Mouse (Mus musculus) embryonic fibroblast, embryonic 13.5 days (primary cell): ENCODE results near the gene Mapk1ip1. TPM values are rescaled to one million over a fixed set of nuclear protein-coding genes. Genes with fewer than 3 reads are reported as not detected.

Experiments
- H3K27ac ChIP-seq: 2 replicates; pipeline ENCODE4 v1.5.1; 2012; ENCODE audit warnings: low read length, control low read depth, inconsistent platforms; ENCODE audit not compliant: insufficient read depth
- H3K4me1 ChIP-seq: 2 replicates; pipeline ENCODE4 v1.6.1; 2011; ENCODE audit warnings: low read length; ENCODE audit not compliant: control insufficient read depth, insufficient read depth
- H3K4me3 ChIP-seq: 2 replicates; pipeline ENCODE4 v1.5.1; 2011; ENCODE audit warnings: mild to moderate bottlenecking, control low read depth, low read length; ENCODE audit not compliant: insufficient read depth
- CTCF ChIP-seq: IDR thresholded peaks from 2 replicates; pipeline ENCODE4 v1.5.1; 2011; ENCODE audit warnings: mild to moderate bottlenecking, control low read depth, low read length, moderate library complexity, borderline replicate concordance; ENCODE audit not compliant: insufficient read depth
- POLR2A ChIP-seq: IDR thresholded peaks from 2 replicates; pipeline ENCODE4 v1.6.1; 2011; ENCODE audit warnings: low read depth, mild to moderate bottlenecking, control low read depth, low read length, moderate library complexity
- polyA plus RNA-seq: library from polyadenylated mRNA; stranded (reverse); fragments of >200 nt; gene quantifications from 2 replicates; pipeline ENCODE4 v1.2.4, GENCODE M21; 2011; ENCODE audit warnings: low read depth; ENCODE audit not compliant: missing spikeins, insufficient read length

Mapk1ip1 gene
- polyA plus RNA-seq = 9.3 and 12.4 TPM in 2 replicates

GRCm38 (mm10) chr7:138845544-138846391, at the start of gene Mapk1ip1, which contains the start of gene Ppp2r2d:
TSS of gene Mapk1ip1 (minus strand) at chr7:138846273.
TSS of gene Ppp2r2d (plus strand) at chr7:138846079.
- peaks cover 12% of the 10 kb centered on the region for H3K4me1 ChIP-seq
- H3K4me3 ChIP-seq = peak within 1 kb of the TSS; percentile 97
- peak; percentile 95 for TF ChIP-seq POLR2A
- TF ChIP-seq CTCF = 0 out of 2 replicates have a peak, but pooled peaks have one; percentile 16
- H3K27ac ChIP-seq = peak within 1 kb of the TSS; percentile 88

DNA sequence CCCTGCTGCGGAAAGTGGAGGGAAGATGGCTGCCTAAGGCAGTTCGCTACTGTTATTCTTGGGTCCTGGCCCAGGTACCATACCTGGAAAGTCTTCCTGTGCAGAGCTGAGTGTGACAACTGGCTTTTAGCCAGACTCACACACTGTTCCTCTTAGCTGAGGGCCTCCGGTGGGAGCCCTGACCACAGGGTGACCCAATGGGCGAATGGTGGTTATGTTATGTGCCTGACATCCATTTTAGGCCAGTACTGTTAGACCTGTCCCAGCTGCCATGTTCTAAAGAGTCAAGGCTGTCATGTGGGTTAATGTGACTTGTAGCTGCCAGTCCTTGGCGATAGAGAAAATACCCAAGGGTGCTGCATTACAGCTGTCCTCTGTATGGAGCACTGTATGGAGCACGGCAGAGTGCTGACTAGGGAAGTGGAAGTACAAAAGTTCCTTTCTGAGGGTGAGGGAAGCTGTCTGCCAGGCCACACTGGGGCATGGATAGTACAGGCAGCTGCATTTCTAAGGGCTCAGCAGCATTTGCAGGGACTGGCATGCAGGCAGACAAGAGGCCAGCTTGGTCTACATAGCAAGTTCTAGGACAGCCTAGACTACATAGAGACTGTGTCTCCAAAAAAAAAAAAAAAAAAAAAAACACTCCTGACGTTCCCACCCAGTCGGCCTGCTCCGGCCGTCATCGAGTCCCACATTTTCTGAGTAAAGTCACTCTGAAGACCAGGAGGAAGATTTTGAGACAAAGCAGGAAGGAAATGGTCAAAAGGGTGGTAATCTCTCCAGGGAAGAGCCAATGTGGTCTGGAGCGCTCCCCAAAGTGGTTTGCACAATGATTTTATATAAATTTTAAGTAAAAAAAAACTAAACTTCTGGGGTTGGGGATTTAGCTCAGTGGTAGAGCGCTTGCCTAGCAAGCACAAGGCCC, 39.6 kb upstream of the Mapk1ip1 start:
- no peak overlapping the region for H3K27ac ChIP-seq
- no peaks in the 10 kb centered on the region for H3K4me1 ChIP-seq
- no peak overlapping the region for H3K4me3 ChIP-seq
- TF ChIP-seq POLR2A (no peak), CTCF (no peak)

DNA sequence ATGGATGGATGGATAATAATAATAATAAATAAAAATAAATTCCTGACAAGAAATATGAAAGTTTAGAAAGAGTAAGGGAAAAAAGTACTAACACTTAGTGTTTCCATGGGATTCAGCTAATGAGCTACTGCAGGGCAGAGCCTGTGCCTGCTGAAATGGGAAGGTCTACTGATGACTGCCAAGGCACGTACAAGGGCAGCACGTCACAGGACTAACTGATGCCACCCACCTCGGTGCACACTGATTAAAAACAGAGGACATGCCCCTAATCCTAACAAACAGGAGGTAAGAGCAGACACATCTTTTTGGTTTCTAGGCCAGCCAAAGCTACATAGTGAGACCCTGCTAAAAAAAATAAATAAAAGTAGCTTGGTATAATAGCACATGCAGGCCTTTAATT, 37.7 kb upstream of the Mapk1ip1 start:
- Histone ChIP-seq H3K4me1 (no peaks in the 10 kb centered on the region), H3K4me3 (no peak overlapping the region), H3K27ac (no peak overlapping the region)
- no peak for TF ChIP-seq POLR2A
- no peak for TF ChIP-seq CTCF

GRCm38 (mm10) chr7:138875031-138875430, 29.0 kb upstream of the Mapk1ip1 start:
- H3K4me3 ChIP-seq = no peak overlapping the region
- no peak overlapping the region for H3K27ac ChIP-seq
- TF ChIP-seq CTCF (no peak), POLR2A (no peak)
- peaks cover 4% of the 10 kb centered on the region for H3K4me1 ChIP-seq

GRCm38 (mm10) chr7:138872956-138873355, 26.9 kb upstream of the Mapk1ip1 start:
- H3K4me3 ChIP-seq = no peak overlapping the region
- peaks cover 4% of the 10 kb centered on the region for H3K4me1 ChIP-seq
- TF ChIP-seq CTCF = no peak
- no peak for TF ChIP-seq POLR2A
- H3K27ac ChIP-seq = no peak overlapping the region

DNA sequence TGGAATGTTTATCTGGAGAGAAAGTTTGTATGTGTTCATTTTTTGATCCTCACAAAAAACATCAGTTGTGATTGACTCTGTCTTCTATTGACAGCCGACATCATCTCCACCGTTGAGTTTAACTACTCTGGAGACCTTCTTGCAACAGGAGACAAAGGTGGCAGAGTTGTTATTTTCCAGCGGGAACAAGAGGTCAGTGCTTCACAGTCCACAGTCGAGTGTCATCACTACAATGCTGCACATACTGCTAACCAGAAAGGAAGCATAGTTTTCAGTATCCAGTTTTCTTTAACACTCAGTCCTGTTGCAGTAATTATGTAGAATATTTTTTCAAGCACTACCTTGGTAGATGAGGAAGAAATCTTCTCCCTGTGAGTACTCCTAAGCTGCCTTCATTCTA, 22.2 kb upstream of the Mapk1ip1 start:
- Histone ChIP-seq H3K4me1 (peaks cover 6% of the 10 kb centered on the region), H3K4me3 (no peak overlapping the region), H3K27ac (no peak overlapping the region)
- TF ChIP-seq CTCF (no peak), POLR2A (no peak)

DNA sequence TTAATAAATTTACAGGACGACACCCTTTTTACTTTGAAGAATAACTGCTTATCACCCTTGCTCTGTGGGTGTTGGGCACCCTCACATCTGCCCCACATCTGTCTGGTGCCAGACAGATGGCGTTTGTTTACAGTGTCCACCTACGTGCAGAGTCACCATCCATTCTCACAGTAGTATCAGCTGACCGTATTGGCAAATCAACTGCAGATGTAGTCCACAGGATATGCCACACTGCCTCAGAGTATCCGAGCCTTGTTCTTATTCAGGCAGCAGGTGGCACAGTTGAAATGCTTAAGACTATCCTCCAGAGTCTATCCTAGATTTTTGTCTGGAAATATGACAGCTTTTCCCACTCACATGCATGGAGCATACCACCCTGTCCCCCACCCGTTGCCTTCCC, 21.2 kb upstream of the Mapk1ip1 start:
- H3K27ac ChIP-seq = no peak overlapping the region
- peaks cover 6% of the 10 kb centered on the region for H3K4me1 ChIP-seq
- TF ChIP-seq POLR2A = no peak
- no peak for TF ChIP-seq CTCF
- H3K4me3 ChIP-seq = no peak overlapping the region

GRCm38 (mm10) chr7:138864776-138865175, 18.7 kb upstream of the Mapk1ip1 start:
- Histone ChIP-seq H3K4me3 (no peak overlapping the region), H3K4me1 (peaks cover 6% of the 10 kb centered on the region), H3K27ac (no peak overlapping the region)
- TF ChIP-seq CTCF (no peak), POLR2A (no peak)

GRCm38 (mm10) chr7:138863950-138864572, 18.0 kb upstream of the Mapk1ip1 start:
- peaks cover 6% of the 10 kb centered on the region for H3K4me1 ChIP-seq
- peak overlapping the region; percentile 20; the same call in 1 of the 2 replicates for H3K27ac ChIP-seq
- no peak for TF ChIP-seq CTCF
- TF ChIP-seq POLR2A = no peak
- H3K4me3 ChIP-seq = no peak overlapping the region
